Mouse (Mus musculus): ENCODE results near the gene Clk3. TPM values are rescaled to one million over a fixed set of nuclear protein-coding genes. Genes with fewer than 3 reads are reported as not detected.

Clk3 gene
- polyA plus RNA-seq, 2 experiments, result 88.0 to 136 TPM

GRCm38 (mm10) chr9:57723796-57724195, 41.9 kb downstream of the Clk3 start:
- Histone ChIP-seq H3K4me2 (ENCODE audit: low read depth) (no peak overlapping the region), H3K27me3 (ENCODE audit: control insufficient read depth, insufficient read depth, low read length) (no peaks in the 10 kb centered on the region), H3K36me3 (replicated peaks; ENCODE audit: control insufficient read depth, insufficient read depth, low read depth) (peaks cover 17% of the 10 kb centered on the region), H3K27ac (no peak overlapping the region), H3K4me1 (replicated peaks; ENCODE audit: control insufficient read depth in 2 of 2, insufficient read depth in 2 of 2, low read length in 1 of 2) (peaks cover 0 to 7% of the 10 kb centered on the region in 2 experiments; a peak in 2 of 4 replicates), H3K4me3 (ENCODE audit: insufficient read depth in 1 of 2, low read depth in 2 of 2, low read length in 2 of 2) (no peak overlapping the region), H3K9me3 (ENCODE audit: control insufficient read depth, low read length) (no peaks in the 10 kb centered on the region), H3K9ac (replicated peaks) (no peak overlapping the region)
- ATAC-seq (ENCODE audit: insufficient read depth) (no peak), DNase-seq (ENCODE audit: low read depth in 3 of 3, low spot score in 3 of 3) (no peak)
- TF ChIP-seq CTCF (IDR thresholded peaks at IDR 0.05; ENCODE audit: low read depth) (no peak), EP300 (IDR thresholded peaks at IDR 0.05; ENCODE audit: low read depth) (no peak)
- 76% methylated on average over 5 of the region's 5 CpGs for WGBS (ENCODE audit: insufficient replicate concordance)

GRCm38 (mm10) chr9:57723315-57723715, 42.3 kb downstream of the Clk3 start:
- Histone ChIP-seq H3K9me3 (ENCODE audit: control insufficient read depth, low read length) (no peaks in the 10 kb centered on the region), H3K4me2 (ENCODE audit: low read depth) (0 out of 2 replicates have a peak overlapping the region, but pooled peaks have one; percentile 31), H3K27me3 (ENCODE audit: control insufficient read depth, insufficient read depth, low read length) (no peaks in the 10 kb centered on the region), H3K4me3 (ENCODE audit: insufficient read depth in 1 of 2, low read depth in 2 of 2, low read length in 2 of 2) (no peak overlapping the region), H3K4me1 (replicated peaks; ENCODE audit: control insufficient read depth in 2 of 2, insufficient read depth in 2 of 2, low read length in 1 of 2) (peaks cover 0 to 7% of the 10 kb centered on the region in 2 experiments; a peak in 2 of 4 replicates), H3K9ac (replicated peaks) (no peak overlapping the region), H3K27ac (no peak overlapping the region), H3K36me3 (replicated peaks; ENCODE audit: control insufficient read depth, insufficient read depth, low read depth) (peaks cover 19% of the 10 kb centered on the region)
- DNase-seq (ENCODE audit: low read depth in 3 of 3, low spot score in 3 of 3) (peak in 2 of 3 experiments; percentile 20 to 40), ATAC-seq (ENCODE audit: insufficient read depth) (peak; percentile 39; the same call in 1 of the 2 replicates)
- WGBS (ENCODE audit: insufficient replicate concordance), result 55% methylated on average over 5 of the region's 5 CpGs
- TF ChIP-seq CTCF (IDR thresholded peaks at IDR 0.05; ENCODE audit: low read depth) (no peak), EP300 (IDR thresholded peaks at IDR 0.05; ENCODE audit: low read depth) (no peak)

GRCm38 (mm10) chr9:57722371-57722770, 43.3 kb downstream of the Clk3 start:
- no peak overlapping the region for H3K4me3 ChIP-seq (ENCODE audit: insufficient read depth in 1 of 2, low read depth in 2 of 2, low read length in 2 of 2)
- H3K4me1 ChIP-seq (replicated peaks; ENCODE audit: control insufficient read depth in 2 of 2, insufficient read depth in 2 of 2, low read length in 1 of 2), result peaks cover 0 to 7% of the 10 kb centered on the region in 2 experiments; a peak in 2 of 4 replicates
- TF ChIP-seq CTCF (IDR thresholded peaks at IDR 0.05; ENCODE audit: low read depth), result no peak
- no peak for TF ChIP-seq EP300 (IDR thresholded peaks at IDR 0.05; ENCODE audit: low read depth)
- peaks cover 22% of the 10 kb centered on the region for H3K36me3 ChIP-seq (replicated peaks; ENCODE audit: control insufficient read depth, insufficient read depth, low read depth)
- no peak overlapping the region for H3K4me2 ChIP-seq (ENCODE audit: low read depth)
- DNase-seq (ENCODE audit: low read depth in 3 of 3, low spot score in 3 of 3) (no peak), ATAC-seq (ENCODE audit: insufficient read depth) (no peak)
- H3K27me3 ChIP-seq (ENCODE audit: control insufficient read depth, insufficient read depth, low read length), result no peaks in the 10 kb centered on the region
- H3K9me3 ChIP-seq (ENCODE audit: control insufficient read depth, low read length), result no peaks in the 10 kb centered on the region
- no peak overlapping the region for H3K27ac ChIP-seq
- WGBS (ENCODE audit: insufficient replicate concordance), result 79% methylated on average over 1 of the region's 1 CpGs
- H3K9ac ChIP-seq (replicated peaks), result no peak overlapping the region

GRCm38 (mm10) chr9:57720736-57721135, 44.9 kb downstream of the Clk3 start:
- H3K4me2 ChIP-seq (ENCODE audit: low read depth), result no peak overlapping the region
- H3K27me3 ChIP-seq (ENCODE audit: control insufficient read depth, insufficient read depth, low read length), result no peaks in the 10 kb centered on the region
- peaks cover 26% of the 10 kb centered on the region for H3K36me3 ChIP-seq (replicated peaks; ENCODE audit: control insufficient read depth, insufficient read depth, low read depth)
- no peaks in the 10 kb centered on the region for H3K9me3 ChIP-seq (ENCODE audit: control insufficient read depth, low read length)
- TF ChIP-seq CTCF (IDR thresholded peaks at IDR 0.05; ENCODE audit: low read depth) (no peak), EP300 (IDR thresholded peaks at IDR 0.05; ENCODE audit: low read depth) (no peak)
- H3K4me1 ChIP-seq (replicated peaks; ENCODE audit: control insufficient read depth in 2 of 2, insufficient read depth in 2 of 2, low read length in 1 of 2), result peaks cover 0 to 7% of the 10 kb centered on the region in 2 experiments; a peak in 2 of 4 replicates
- H3K27ac ChIP-seq, result no peak overlapping the region
- H3K9ac ChIP-seq (replicated peaks), result no peak overlapping the region
- WGBS (ENCODE audit: insufficient replicate concordance), result 90% methylated on average over 3 of the region's 3 CpGs
- H3K4me3 ChIP-seq (ENCODE audit: insufficient read depth in 1 of 2, low read depth in 2 of 2, low read length in 2 of 2), result no peak overlapping the region
- no peak for DNase-seq (ENCODE audit: low read depth in 3 of 3, low spot score in 3 of 3)
- ATAC-seq (ENCODE audit: insufficient read depth), result no peak

GRCm38 (mm10) chr9:57718408-57718807, 47.3 kb downstream of the Clk3 start:
- peaks cover 35% of the 10 kb centered on the region for H3K36me3 ChIP-seq (replicated peaks; ENCODE audit: control insufficient read depth, insufficient read depth, low read depth)
- no peaks in the 10 kb centered on the region for H3K27me3 ChIP-seq (ENCODE audit: control insufficient read depth, insufficient read depth, low read length)
- no peak overlapping the region for H3K9ac ChIP-seq (replicated peaks)
- H3K4me2 ChIP-seq (ENCODE audit: low read depth), result no peak overlapping the region
- WGBS (ENCODE audit: insufficient replicate concordance), result 87% methylated on average over 7 of the region's 7 CpGs
- TF ChIP-seq CTCF (IDR thresholded peaks at IDR 0.05; ENCODE audit: low read depth) (no peak), EP300 (IDR thresholded peaks at IDR 0.05; ENCODE audit: low read depth) (no peak)
- no peak overlapping the region for H3K4me3 ChIP-seq (ENCODE audit: insufficient read depth in 1 of 2, low read depth in 2 of 2, low read length in 2 of 2)
- no peak overlapping the region for H3K27ac ChIP-seq
- peaks cover 0 to 2% of the 10 kb centered on the region in 2 experiments; a peak in 1 of 4 replicates for H3K4me1 ChIP-seq (replicated peaks; ENCODE audit: control insufficient read depth in 2 of 2, insufficient read depth in 2 of 2, low read length in 1 of 2)
- ATAC-seq (ENCODE audit: insufficient read depth), result no peak
- no peaks in the 10 kb centered on the region for H3K9me3 ChIP-seq (ENCODE audit: control insufficient read depth, low read length)
- no peak for DNase-seq (ENCODE audit: low read depth in 3 of 3, low spot score in 3 of 3)
